Mouse (Mus musculus): ENCODE data around the gene Gas8.
"Not testable (repeated sequence)": the region's sequence is repeated elsewhere in the genome, so short reads cannot be mapped to it uniquely, and the experiment has no call there.

Gas8 gene

DNA sequence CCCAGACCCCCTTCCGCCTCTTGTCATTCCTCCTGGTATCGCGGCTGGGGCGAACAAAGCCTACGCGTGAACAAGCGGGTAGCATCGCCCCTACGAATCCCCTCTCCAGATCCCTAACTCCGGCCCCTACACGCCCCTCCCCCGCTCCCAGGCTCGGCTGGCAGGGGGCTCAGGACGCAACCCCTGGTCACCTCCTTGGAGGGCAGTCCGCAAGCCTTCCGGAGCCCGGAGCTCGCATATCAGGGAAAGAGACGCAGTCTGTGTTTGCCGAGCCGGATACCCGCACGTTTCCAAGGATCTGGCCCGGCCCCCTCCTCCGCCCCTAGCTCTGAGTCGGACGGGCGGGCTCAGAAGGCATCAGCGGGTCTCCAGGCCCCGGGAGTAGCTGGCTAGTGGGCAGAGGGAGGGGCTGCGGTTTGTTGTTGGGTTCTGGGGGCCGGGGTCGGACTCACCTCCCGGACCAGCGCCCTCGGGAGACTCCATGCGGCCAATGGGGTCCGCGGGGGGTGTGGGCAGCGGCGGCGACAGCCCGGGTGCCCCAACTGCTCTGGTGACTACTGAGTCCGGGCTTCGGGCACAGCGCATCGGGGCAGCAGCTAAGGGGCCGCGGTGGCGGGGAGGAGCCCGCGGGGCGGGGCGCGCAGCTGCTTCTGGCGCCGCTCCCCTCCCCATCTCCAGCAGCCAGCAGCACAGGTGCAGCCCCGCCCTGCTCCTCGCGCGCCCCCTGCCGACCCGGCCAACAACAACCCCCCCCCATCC, 3.7 kb upstream of the Gas8 start, which contains the start of gene Dbndd1:
Gene Dbndd1 (minus strand): TSS at position 683 of the 759 bp plus-strand sequence.
- peak; percentile 78 for DNase-seq (ENCODE audit: low read depth, low spot score)

DNA sequence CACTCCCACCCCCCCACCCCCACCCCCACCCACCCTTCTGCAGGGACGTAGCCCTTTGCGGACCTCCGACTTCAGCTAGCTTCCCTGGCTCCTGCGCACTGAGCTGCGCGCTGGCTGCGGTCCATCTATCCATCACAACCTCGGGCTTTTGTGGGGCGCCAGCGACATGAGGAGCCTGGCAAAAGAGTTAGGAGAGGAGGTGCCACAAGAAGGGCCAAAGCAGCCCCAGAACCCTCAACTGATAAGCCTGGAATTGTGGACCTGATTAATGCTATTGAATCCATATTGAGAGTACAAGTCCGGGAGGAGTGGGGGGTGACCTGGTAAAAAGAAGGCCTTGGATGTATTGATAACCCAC, 3.1 kb upstream of the Gas8 start:
- DNase-seq (ENCODE audit: low read depth, low spot score), result no peak

DNA sequence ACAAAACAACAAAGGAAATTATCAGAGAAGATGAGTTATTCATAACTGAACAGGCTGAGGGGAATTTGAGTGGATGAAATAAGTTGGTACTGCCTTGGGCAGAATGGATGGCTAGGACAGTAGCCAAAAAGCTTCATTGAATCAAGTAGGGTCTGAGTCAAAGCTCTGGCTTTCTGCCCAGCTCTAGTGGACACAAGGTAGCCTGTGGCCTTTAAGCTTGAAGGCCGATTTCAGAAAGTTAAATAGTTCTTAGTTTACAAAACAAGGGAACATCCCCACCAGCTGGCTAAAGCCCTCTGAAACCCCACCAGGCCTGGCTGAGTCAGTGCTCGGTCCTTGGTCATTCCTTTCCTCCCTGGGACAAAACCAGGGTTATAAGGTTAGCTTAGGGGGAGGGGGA, 2.0 kb upstream of the Gas8 start:
- no peak for DNase-seq (ENCODE audit: low read depth, low spot score)

DNA sequence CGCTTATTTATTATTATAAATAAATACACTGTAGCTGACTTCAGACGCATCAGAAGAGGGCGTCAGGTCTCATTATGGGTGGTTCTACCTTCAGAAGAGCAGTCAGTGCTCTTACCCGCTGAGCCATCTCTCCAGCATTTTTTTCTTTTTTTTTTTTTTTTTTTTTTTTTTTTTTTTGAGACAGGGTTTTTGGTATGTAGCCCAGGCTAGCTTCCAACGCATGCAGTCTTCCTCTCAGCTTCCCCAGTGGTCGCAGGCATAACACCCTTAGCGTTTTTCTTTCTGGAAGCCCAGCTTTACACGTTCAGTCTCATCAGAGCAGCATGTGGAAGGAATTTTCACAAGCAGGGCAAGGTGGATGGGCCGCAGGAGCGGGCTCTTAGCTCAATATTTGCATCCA, 462 bp upstream of the Gas8 start:
- DNase-seq (ENCODE audit: low read depth, low spot score), result no peak

DNA sequence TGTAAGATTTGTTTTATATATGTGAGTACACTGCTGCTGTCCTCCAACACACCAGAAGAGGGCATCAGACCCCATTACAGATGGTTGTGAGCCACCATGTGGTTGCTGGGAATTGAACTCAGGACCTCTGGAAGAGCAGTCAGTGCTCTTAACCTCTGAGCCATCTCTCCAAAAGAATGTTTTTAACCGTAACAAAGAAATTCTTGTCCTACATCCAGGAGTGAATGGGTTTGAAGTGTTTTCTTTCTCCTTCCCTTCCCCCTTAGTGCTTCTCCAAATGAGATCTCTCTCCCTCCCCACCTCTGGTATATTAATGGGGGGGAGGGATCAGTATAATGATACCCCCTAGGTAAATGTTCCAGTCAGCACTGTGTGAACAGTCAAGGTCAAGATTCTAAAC, 1.4 kb downstream of the Gas8 start:
- not testable (repeated sequence) for DNase-seq (ENCODE audit: low read depth, low spot score)

DNA sequence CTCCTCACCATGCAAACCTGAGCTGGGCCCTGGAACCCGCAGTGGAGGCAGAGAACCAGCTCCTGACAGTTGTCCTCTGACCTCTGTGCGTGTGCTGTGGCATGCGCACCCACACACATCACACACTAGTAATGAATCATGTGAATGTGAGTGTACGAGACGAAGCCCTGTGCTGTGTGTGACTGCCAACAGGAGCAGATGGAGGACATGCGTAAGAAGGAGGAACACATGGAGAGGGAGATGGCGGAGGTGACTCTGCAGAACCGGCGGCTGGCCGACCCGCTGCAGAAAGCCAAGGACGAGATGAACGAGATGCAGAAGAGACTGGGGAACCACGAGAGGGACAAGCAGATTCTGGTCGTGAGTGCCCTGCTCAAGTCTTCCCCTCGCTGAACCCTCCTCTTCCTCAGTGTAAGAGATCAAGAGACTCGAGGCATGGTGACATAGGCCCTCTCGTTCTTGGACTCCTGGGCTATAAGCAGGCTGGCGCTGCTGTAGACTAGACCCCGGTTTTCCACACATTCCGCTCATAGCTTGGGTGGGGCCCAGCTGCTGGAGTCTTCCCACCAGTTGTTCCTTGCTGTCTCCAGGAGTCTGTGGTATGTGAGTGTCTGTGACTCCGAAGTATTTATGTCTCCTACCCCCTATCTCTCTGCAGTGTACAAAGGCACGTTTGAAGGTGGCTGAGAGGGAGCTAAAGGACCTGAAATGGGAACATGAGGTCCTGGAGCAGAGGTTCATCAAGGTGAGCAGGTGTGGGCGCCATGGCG, 9.3 kb downstream of the Gas8 start:
- DNase-seq (ENCODE audit: low read depth, low spot score), result peak; percentile 41

DNA sequence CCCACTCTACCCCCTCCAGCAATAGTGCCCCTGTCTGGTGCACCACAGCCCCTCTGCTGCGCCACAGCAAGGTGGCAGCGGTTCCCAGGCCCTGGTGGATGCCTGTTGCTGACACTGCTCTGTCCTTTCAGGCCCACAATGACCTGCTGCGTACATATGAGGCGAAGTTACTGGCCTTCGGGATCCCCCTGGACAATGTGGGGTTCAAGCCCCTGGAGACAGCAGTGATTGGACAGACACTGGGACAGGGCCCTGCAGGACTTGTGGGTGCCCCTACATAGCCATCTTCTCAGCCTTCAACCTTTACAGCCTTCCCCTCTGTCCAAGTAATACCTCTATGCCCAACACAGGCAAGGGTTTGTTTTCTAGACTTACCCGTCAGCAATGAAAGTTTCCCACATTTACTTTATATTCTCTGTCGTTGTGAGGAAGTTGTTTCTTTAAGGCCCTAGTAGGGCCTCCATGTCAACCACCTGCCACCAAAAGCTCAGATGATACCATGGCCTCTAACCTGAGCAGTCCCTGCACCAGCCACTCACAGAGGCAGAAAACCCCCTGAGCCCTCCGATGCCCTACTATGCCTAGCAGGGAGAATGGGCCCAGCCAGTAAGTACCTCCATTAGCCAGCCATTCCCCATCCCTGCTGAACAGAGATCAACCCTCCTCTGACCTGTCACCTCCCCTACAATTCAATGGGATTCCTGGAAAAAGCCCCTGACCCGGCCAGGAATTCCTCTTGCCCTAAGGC, 17.8 kb downstream of the Gas8 start:
- DNase-seq (ENCODE audit: low read depth, low spot score), result no peak

DNA sequence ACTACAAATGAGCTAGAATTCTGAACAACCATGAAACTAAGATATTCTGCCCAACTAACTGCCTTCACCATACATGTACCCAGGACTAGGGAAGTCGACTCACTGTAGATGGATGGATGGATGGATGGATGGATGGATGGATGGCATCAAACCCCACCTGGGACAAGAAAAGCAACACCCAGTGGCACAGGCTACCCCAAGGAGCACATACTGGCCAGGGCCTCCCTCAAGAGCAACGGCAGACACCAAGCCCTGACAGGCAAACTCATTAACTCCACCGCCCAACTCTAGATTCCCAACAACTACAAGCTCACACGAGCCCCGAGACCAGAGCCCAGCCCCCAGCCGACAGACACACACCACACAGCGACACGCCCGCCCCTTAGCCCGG, 18.4 kb downstream of the Gas8 start:
- peak; percentile 23 for DNase-seq (ENCODE audit: low read depth, low spot score)

DNA sequence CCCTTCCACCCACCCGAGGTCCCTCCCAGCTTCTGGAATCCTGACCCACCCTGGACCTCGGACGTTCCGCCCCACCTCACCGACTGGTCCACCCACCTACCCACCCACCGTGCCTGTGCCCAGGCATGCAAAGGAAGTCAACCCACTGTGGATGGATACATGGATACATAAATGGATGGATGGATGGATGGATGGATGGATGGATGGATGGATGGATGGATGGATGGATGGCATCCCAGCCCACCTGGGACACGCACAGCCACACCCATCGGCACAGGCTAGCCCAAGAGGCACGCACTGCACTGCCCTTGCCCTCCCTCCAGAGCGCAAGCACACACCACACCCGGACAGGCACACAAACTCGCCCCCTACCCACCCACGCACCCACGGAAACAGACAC, 19.0 kb downstream of the Gas8 start:
- not testable (repeated sequence) for DNase-seq (ENCODE audit: low read depth, low spot score)

DNA sequence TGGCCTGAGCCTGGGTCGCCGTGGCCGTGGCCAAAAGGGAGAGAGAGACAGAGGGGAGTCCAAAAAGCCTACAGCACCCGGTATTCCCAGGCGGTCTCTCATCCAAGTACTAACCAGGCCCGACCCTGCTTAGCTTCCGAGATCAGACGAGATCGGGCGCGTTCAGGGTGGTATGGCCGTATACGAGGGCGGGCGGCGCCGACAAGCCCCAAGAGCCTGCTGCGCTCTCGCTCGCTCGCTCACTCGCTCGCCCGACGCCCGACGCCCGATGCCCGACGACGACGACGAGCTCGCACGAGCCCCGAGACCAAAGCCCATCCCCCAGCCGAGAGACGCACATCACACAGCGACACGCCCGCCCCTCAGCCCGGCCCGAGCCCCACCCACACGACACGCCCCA, 45.6 kb downstream of the Gas8 start:
- not testable (repeated sequence) for DNase-seq (ENCODE audit: low read depth, low spot score)

DNA sequence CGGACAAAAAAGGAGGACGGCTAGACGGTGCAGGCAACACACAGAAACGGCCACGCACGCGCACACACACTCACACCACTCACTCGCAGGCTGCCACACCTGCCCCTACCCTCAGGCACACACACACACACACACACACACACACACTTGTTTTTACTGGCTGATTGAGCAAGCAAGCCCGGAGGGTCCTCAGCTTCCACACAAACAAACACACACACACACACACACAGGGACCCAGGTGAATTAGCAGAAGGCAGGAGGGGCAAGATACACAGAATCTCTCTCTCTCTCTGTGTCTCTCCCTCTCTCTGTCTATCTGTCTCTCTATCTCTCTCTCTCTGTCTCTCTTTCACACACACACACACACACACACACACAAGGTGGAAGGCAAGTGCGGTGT, 56.8 kb downstream of the Gas8 start:
- not testable (repeated sequence) for DNase-seq (ENCODE audit: low read depth, low spot score)
